Mouse (Mus musculus) intestine, embryonic 15.5 days (tissue): ENCODE data around the gene Anks1. TPM values are rescaled to one million over a fixed set of nuclear protein-coding genes. Genes with fewer than 3 reads are reported as not detected.
"Not testable (repeated sequence)": the region's sequence is repeated elsewhere in the genome, so short reads cannot be mapped to it uniquely, and the experiment has no call there.

Experiments
- ATAC-seq: fragments of 200-750 bp; cut with Nextera tagmentation; 2 replicates; pipeline ENCODE4 v1.8.0; 2017; ENCODE audit warnings: moderate TSS enrichment, moderate library complexity
- H3K27ac ChIP-seq: fragments of 300-500 bp; sonication (generic); 2 replicates; pipeline ENCODE4 v1.5.1; 2015; ENCODE audit warnings: mild to moderate bottlenecking, inconsistent platforms
- H3K27me3 ChIP-seq: fragments of 300-500 bp; sonication (generic); replicated peaks from 2 replicates; pipeline ENCODE4 v1.6.1; 2015; ENCODE audit warnings: inconsistent platforms
- H3K36me3 ChIP-seq: fragments of 300-500 bp; sonication (generic); 2 replicates; pipeline ENCODE4 v1.6.1; 2015; ENCODE audit warnings: inconsistent platforms
- H3K4me1 ChIP-seq: fragments of 300-500 bp; sonication (generic); replicated peaks from 2 replicates; pipeline ENCODE4 v1.6.1; 2015; ENCODE audit warnings: inconsistent platforms
- H3K4me2 ChIP-seq: fragments of 300-500 bp; sonication (generic); replicated peaks from 2 replicates; pipeline ENCODE4 v1.6.1; 2015; ENCODE audit warnings: mild to moderate bottlenecking, inconsistent platforms
- H3K4me3 ChIP-seq: fragments of 300-500 bp; sonication (generic); replicated peaks from 2 replicates; pipeline ENCODE4 v1.5.1; 2015; ENCODE audit warnings: inconsistent platforms
- H3K9ac ChIP-seq: fragments of 300-500 bp; sonication (generic); 2 replicates; pipeline ENCODE4 v1.6.1; 2015; ENCODE audit warnings: inconsistent platforms
- H3K9me3 ChIP-seq: fragments of 300-500 bp; sonication (generic); 2 replicates; pipeline ENCODE4 v1.6.1; 2016; ENCODE audit warnings: inconsistent platforms
- WGBS: fragments of 180-500 bp; shearing (Covaris S2); methylation state at CpG from one replicate; pipeline ENCODE4 v1.1.7; 2015; 5-methylcytosine and 5-hydroxymethylcytosine counted together
- polyA plus RNA-seq: library from polyadenylated mRNA; unstranded; fragments of >200 nt; fragmentation: Nextera tagmentation; extraction: Ambion mirVana; gene quantifications from 2 replicates; pipeline ENCODE4 v1.2.1, GENCODE M21; 2015

The Anks1 gene
- polyA plus RNA-seq, 1 experiment from 2014 or later, result 12.5 TPM

DNA sequence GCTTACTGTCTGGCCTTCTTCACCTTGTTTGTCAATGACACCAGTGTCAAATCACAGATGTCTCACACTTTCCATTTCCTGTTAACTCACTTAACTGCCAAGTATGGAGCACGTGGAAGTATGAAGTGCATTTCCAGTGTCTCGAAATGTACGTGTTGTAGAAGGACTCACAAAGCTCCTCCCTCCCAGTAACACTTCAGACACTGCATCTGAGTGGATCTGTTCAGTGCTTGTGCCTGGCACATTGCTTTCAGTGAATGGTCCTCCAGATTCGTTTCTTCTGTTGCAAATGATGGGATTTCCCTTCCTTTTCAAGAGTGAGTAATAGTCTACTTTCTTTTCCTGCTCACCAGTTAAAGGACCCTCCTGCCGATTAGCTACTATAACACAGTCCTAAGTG lies 61.2 kb downstream of the Anks1 start:
- H3K4me1 ChIP-seq, result peaks cover 8% of the 10 kb centered on the region; the same call in 1 of the 2 replicates
- H3K27ac ChIP-seq, result no peak overlapping the region
- no peak overlapping the region for H3K4me3 ChIP-seq
- ATAC-seq, result no peak
- WGBS, result 81% methylated on average over 5 of the region's 5 CpGs
- H3K9me3 ChIP-seq, result no peaks in the 10 kb centered on the region
- no peak overlapping the region for H3K9ac ChIP-seq
- H3K27me3 ChIP-seq, result no peaks in the 10 kb centered on the region
- H3K4me2 ChIP-seq, result no peak overlapping the region
- 0 out of 2 replicates have a peak, but pooled peaks cover 5% of the 10 kb centered on the region for H3K36me3 ChIP-seq

DNA sequence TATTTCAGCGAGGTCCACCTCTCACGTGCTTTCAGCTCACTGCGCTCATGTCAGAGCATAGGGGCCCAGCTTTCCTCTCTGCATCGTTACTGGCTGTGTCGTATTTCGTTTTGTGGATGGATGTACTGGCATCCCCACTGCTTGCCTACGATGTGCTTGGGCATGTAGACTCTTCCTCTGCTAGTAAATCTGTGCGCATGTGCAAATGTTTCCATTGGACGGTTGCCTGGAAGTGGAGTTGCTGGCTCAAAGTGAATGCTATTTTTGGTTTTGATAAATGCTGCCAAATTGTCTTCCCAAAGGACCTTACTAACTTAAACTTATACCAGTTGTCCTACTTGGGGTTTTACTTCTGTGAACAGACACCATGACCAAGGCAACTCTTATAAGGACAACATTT lies 62.4 kb downstream of the Anks1 start:
- no peak overlapping the region for H3K4me3 ChIP-seq
- 77% methylated on average over 9 of the region's 9 CpGs for WGBS
- peaks cover 8% of the 10 kb centered on the region; the same call in 1 of the 2 replicates for H3K4me1 ChIP-seq
- no peak overlapping the region for H3K9ac ChIP-seq
- no peaks in the 10 kb centered on the region for H3K9me3 ChIP-seq
- H3K36me3 ChIP-seq, result peaks cover 8% of the 10 kb centered on the region; the same call in 1 of the 2 replicates
- ATAC-seq, result no peak
- no peak overlapping the region for H3K4me2 ChIP-seq
- no peak overlapping the region for H3K27ac ChIP-seq
- no peaks in the 10 kb centered on the region for H3K27me3 ChIP-seq

DNA sequence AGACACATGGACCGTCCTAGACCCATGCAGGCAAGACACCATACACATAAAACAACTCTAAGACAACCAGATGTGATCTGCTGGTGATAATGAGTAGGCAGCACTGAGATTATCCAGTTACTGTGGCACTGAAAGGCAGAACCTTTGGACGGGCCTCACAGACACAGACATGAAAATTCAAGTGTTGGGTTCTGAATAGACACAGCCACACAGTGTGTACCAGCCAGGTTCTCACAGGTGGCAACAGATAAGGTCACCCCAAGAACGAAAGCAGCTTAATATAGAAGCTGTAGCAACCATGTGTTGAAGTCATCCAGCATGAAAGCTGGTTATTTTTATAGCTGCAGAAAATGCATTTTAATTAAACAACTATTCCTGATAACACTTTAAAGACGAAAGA lies 64.2 kb downstream of the Anks1 start:
- no peak for ATAC-seq
- no peak overlapping the region for H3K27ac ChIP-seq
- H3K4me1 ChIP-seq, result peaks cover 8% of the 10 kb centered on the region; the same call in 1 of the 2 replicates
- 80% methylated on average over 4 of the region's 4 CpGs for WGBS
- no peak overlapping the region for H3K4me3 ChIP-seq
- no peaks in the 10 kb centered on the region for H3K9me3 ChIP-seq
- H3K27me3 ChIP-seq, result no peaks in the 10 kb centered on the region
- peaks cover 21% of the 10 kb centered on the region for H3K36me3 ChIP-seq
- no peak overlapping the region for H3K9ac ChIP-seq
- H3K4me2 ChIP-seq, result no peak overlapping the region

DNA sequence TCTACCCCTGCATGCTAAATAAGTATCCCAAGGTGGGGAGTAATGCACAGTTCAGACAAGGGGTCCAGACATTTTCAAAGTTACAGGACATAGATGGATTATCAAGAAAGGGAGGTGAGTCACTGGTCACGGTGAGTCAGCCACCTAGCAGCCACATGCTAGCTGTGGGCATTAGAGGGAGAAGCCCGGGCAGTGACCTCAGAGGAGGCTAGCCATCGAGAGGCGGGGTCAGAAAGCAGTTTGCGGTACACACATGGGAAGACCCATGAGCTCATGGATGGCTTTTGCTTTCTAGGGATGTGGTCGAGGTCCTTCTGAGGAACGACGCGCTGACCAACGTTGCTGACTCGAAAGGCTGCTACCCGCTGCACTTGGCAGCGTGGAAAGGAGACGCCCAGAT lies 67.2 kb downstream of the Anks1 start:
- no peaks in the 10 kb centered on the region for H3K9me3 ChIP-seq
- 90% methylated on average over 14 of the region's 14 CpGs for WGBS
- no peak overlapping the region for H3K27ac ChIP-seq
- no peaks in the 10 kb centered on the region for H3K27me3 ChIP-seq
- no peak overlapping the region for H3K4me3 ChIP-seq
- no peak overlapping the region for H3K9ac ChIP-seq
- no peak for ATAC-seq
- no peak overlapping the region for H3K4me2 ChIP-seq
- H3K4me1 ChIP-seq, result 0 out of 2 replicates have a peak, but pooled peaks cover under 1% of the 10 kb centered on the region
- H3K36me3 ChIP-seq, result peaks cover 23% of the 10 kb centered on the region

DNA sequence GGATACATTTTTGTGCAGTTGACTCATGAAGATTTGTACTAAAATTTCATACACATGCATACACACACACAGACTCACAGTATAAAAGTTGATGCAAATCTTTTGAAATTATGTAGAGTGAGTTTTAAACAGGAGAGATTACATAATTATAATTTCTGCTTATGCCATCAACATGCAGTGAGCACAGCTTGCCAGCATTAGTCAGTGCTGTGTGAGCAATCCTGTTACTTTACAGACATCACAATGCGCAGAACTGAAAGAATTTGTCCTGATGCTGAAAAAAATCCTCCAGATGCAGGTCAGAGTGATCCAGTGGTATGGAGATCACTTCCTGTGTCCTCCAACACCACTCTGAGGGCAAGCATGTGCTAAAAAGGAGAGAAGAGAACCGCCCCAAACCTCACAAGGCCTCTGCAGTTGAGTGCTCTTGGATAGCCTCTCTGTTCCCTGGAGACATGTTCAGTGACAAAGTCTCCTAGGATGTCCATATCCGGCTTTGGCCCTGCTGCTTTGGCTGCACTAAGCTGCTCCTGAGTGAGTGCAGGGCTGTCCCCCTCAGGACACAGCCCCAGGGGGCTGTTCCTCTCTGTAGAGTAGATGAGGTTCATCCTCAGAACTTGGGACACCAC lies 68.0 kb downstream of the Anks1 start:
- 87% methylated on average over 3 of the region's 3 CpGs for WGBS
- Histone ChIP-seq H3K4me3 (no peak overlapping the region), H3K27ac (no peak overlapping the region), H3K9me3 (no peaks in the 10 kb centered on the region), H3K27me3 (no peaks in the 10 kb centered on the region), H3K4me2 (no peak overlapping the region), H3K9ac (no peak overlapping the region), H3K4me1 (no peaks in the 10 kb centered on the region), H3K36me3 (peaks cover 23% of the 10 kb centered on the region)
- no peak for ATAC-seq

DNA sequence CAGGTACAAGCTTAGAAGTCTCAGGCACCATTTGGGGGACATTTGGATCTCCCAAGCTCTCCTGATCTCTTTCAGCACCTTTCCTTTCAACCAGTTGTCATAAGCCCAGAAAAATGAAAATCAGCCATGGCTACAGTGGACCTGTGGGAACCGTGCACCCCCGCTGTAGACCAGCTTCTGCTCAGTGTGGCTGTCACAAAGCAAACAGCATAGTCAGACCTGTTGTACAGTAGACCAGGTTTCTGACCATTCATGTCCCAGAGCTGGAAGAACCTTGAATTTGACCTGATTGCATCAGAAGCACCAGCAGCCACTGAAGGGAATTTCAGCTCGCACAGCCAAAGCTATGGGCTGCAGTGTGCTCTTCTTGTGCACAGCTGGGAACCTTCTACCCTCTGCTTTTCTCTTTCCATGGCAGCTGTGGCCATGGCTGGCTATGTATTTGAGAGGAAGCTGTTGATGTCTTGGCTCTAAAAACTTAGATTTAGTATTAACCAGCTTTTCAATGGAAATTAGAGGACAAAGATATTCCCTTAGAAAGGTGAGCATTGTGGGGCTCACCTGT lies 71.4 kb downstream of the Anks1 start:
- Histone ChIP-seq H3K27me3 (no peaks in the 10 kb centered on the region), H3K27ac (no peak overlapping the region), H3K4me2 (no peak overlapping the region), H3K9ac (no peak overlapping the region), H3K36me3 (peaks cover 21% of the 10 kb centered on the region), H3K9me3 (no peaks in the 10 kb centered on the region), H3K4me1 (no peaks in the 10 kb centered on the region), H3K4me3 (no peak overlapping the region)
- 85% methylated on average over 3 of the region's 3 CpGs for WGBS
- no peak for ATAC-seq

DNA sequence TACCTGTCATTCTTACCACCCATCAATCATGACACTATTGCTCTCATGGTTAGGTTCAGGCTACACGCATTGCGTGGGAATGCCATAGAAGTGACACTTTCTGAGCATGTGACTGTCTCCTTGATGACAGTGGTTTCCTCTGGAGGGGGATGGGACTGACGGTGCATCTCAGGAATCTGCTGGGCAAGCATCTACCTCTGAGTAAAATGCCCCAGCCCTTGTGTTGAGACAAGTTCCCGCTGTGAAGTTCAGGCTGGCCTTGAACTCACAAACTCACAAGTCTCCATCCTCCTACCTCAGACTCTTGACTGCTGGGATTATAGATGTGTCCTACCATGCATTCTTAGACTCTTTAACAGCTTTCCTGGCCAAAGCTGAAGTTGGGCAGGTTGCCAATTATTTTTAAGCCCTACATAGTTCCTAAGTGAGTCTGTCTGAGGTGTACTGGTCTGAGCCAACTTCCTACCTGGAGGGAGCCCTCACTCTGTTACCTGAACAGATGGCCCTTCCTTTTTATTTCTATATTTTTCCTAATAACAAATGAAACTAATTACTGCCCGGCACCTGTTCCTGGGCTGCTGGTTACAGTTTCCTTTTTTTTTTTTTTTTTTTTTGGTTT lies 72.5 kb downstream of the Anks1 start:
- no peaks in the 10 kb centered on the region for H3K9me3 ChIP-seq
- no peak overlapping the region for H3K4me2 ChIP-seq
- no peaks in the 10 kb centered on the region for H3K27me3 ChIP-seq
- no peak overlapping the region for H3K9ac ChIP-seq
- no peak overlapping the region for H3K27ac ChIP-seq
- no peak for ATAC-seq
- H3K4me3 ChIP-seq, result no peak overlapping the region
- no peaks in the 10 kb centered on the region for H3K4me1 ChIP-seq
- H3K36me3 ChIP-seq, result peaks cover 20% of the 10 kb centered on the region; the same call in 1 of the 2 replicates
- 87% methylated on average over 5 of the region's 5 CpGs for WGBS

DNA sequence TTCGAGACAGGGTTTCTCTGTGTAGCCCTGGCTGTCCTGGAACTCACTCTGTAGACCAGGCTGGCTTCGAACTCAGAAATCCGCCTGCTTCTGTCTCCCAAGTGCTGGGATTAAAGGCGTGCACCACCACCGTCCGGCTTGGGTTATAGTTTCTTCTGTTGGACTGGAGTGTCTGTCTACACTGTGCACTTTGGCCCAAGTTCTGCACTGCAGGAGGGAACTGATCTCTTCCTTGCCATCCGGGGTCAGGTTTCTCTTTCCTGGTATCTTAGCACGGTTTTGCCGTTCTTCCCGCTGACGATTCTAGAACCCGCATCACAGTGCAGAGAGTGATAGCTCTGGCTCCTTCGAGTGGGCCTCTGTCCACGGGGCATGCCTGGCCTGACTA lies 73.0 kb downstream of the Anks1 start:
- not testable (repeated sequence) for ATAC-seq
- 85% methylated on average over 14 of the region's 14 CpGs for WGBS

DNA sequence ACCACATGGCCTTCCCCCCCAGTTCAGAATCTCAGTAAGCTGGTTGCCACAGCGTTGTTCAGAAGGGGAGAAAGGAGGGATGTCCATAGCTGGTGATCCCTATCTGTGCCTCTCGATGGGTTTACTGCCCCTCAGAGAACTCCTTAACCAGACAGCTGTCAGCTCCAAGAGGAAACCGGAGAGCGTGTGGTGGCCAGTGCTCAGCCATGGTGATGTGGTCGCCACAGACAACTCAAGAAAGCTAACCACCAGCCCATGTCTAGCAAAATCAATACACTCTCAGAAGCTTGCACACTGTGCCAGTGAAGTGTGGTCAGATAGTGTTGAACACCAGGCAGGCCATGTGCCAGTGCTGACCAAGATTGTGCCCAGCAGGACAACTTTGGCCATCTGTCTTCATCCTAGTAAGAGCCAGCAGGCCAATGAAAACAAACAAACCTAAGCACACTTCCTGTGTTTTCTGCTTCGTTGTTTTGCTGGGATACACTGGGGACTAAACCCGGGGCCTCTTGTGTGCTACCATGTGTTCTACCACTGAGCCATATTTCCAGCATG lies 73.7 kb downstream of the Anks1 start:
- WGBS, result 74% methylated on average over 7 of the region's 7 CpGs
- H3K9ac ChIP-seq, result no peak overlapping the region
- H3K27ac ChIP-seq, result no peak overlapping the region
- ATAC-seq, result no peak
- H3K4me1 ChIP-seq, result no peaks in the 10 kb centered on the region
- H3K9me3 ChIP-seq, result no peaks in the 10 kb centered on the region
- no peaks in the 10 kb centered on the region for H3K27me3 ChIP-seq
- H3K36me3 ChIP-seq, result peaks cover 12% of the 10 kb centered on the region; the same call in 1 of the 2 replicates
- H3K4me2 ChIP-seq, result no peak overlapping the region
- H3K4me3 ChIP-seq, result no peak overlapping the region

More for the DNA sequence above, 73.0 kb downstream of the Anks1 start:
- H3K9ac ChIP-seq, H3K4me2 ChIP-seq, H3K27me3 ChIP-seq, H3K4me1 ChIP-seq, H3K27ac ChIP-seq, H3K9me3 ChIP-seq, H3K4me3 ChIP-seq: not testable (repeated sequence)
- peaks cover 18% of the 10 kb centered on the region; the same call in 1 of the 2 replicates for H3K36me3 ChIP-seq

DNA sequence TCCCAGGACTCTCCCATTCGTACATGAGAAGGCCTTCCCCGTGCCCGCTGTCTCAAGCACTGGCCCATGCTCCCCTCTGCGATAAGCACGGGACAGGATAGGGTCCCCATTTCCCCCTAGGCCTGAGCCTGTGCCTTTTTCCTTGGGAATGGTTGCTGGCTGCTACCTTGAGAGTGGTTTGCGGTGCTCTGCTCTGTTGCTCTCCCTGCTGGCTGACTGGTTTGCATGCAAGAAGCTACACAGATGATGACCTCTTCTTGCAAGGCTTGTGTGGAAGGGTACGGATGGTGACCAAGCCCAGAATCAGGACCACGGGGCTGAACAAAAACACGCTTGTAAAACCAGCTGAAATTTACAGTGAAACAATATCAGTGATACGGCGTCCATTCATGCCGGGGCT lies 75.3 kb downstream of the Anks1 start:
- WGBS, result 91% methylated on average over 12 of the region's 12 CpGs
- no peak overlapping the region for H3K27ac ChIP-seq
- H3K36me3 ChIP-seq, result peaks cover 5% of the 10 kb centered on the region; the same call in 1 of the 2 replicates
- no peak overlapping the region for H3K9ac ChIP-seq
- no peak overlapping the region for H3K4me2 ChIP-seq
- ATAC-seq, result no peak
- no peaks in the 10 kb centered on the region for H3K9me3 ChIP-seq
- H3K4me3 ChIP-seq, result no peak overlapping the region
- H3K27me3 ChIP-seq, result no peaks in the 10 kb centered on the region
- no peaks in the 10 kb centered on the region for H3K4me1 ChIP-seq

DNA sequence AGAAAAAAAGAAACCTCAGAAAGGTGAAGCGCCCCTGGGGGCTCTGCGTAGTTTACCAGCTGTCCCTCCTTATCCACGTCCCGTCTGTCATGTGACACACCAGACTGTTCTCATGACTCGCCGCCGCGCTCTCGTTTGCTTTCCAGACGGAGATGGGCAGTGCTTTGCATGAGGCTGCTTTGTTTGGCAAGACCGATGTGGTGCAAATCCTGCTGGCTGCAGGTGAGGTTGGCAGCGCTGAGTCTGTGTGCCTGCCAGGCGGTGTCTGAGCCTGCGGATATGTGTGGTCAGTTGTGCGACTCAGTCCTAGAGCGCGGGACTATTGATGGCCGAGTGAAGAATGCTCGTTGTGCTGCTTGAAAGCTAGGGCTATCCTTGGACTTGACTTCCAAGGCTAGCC lies 77.0 kb downstream of the Anks1 start:
- WGBS, result 94% methylated on average over 19 of the region's 19 CpGs
- H3K36me3 ChIP-seq, result peaks cover 5% of the 10 kb centered on the region; the same call in 1 of the 2 replicates
- no peak overlapping the region for H3K4me2 ChIP-seq
- H3K27me3 ChIP-seq, result no peaks in the 10 kb centered on the region
- H3K4me1 ChIP-seq, result no peaks in the 10 kb centered on the region
- no peaks in the 10 kb centered on the region for H3K9me3 ChIP-seq
- H3K9ac ChIP-seq, result no peak overlapping the region
- no peak for ATAC-seq
- no peak overlapping the region for H3K27ac ChIP-seq
- no peak overlapping the region for H3K4me3 ChIP-seq

DNA sequence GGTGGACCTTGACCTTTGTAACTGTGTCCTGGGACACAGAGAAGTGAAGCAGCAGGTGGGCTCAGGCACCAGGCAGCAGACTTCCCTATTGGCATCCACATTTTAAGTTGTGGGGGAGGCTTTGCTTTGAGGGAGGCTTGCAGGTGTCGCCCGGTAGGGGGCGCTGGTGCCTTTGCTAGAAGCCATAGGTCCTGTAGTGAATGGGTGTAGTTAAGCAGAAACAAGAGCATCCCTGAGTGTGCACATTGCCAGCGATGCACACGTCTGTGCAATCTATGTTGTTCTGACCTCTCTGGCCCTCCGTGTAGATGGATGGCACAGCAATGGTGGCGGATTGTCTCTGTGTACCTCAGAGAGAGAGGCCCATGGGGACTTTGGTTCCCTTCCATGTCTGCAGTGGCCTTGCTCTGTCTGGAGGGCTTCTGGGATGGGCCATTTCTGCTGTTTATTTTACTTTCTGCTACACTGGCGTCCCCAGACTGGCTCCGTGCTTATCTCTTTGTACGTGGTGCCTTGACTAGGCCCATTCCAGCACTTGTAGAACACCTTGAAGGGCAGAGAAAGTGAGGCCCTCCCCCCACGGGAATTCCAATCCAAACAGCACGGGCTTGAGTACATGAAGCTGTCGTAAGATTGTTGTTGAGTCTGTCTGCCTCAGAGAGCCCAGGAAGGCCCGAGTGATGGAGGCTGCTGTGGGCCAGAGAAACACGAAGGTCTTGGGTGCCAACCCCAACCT lies 80.9 kb downstream of the Anks1 start:
- peak; percentile 66; the same call in 1 of the 2 replicates for ATAC-seq
- Histone ChIP-seq H3K9ac (no peak overlapping the region), H3K4me2 (no peak overlapping the region), H3K4me3 (no peak overlapping the region), H3K27ac (no peak overlapping the region), H3K36me3 (peaks cover 10% of the 10 kb centered on the region; the same call in 1 of the 2 replicates), H3K27me3 (no peaks in the 10 kb centered on the region), H3K9me3 (no peaks in the 10 kb centered on the region), H3K4me1 (0 out of 2 replicates have a peak, but pooled peaks cover 4% of the 10 kb centered on the region)
- 23% methylated on average over 15 of the region's 15 CpGs for WGBS
